Mouse (Mus musculus): ENCODE results near the gene Vmn2r34. TPM values are rescaled to one million over a fixed set of nuclear protein-coding genes. Genes with fewer than 3 reads are reported as not detected.
"Not testable (repeated sequence)": the region's sequence is repeated elsewhere in the genome, so short reads cannot be mapped to it uniquely, and the experiment has no call there.

Vmn2r34 gene
- not detected for total RNA-seq (2021)
- long read RNA-seq, experiment 1 = 0 reads
- long read RNA-seq, experiment 2 = 0 reads

GRCm38 (mm10) chr7:7689413-7689812 is at the start of gene Vmn2r34:
Vmn2r34 (minus strand) TSS chr7:7689513.
- not testable (repeated sequence) for DNase-seq

GRCm38 (mm10) chr7:7674032-7674431 is 15.3 kb downstream of the Vmn2r34 start:
- not testable (repeated sequence) for DNase-seq

Other genes starting within 250 kb of the Vmn2r34 start
- not detected for gene Vmn2r32, start 209.5 kb downstream of the Vmn2r34 start, total RNA-seq (2021)
- gene Vmn2r33, start 122.7 kb downstream of the Vmn2r34 start, total RNA-seq (2021) = not detected
- not detected for gene Vmn2r35, start 130.4 kb upstream of the Vmn2r34 start, total RNA-seq (2021)
- not detected for gene Vmn2r36, start 213.0 kb upstream of the Vmn2r34 start, total RNA-seq (2021)

All from heart, adult 18-20 months (tissue).